7 mouse cellular contexts compared by ENCODE assay signal in the genomic region with DNA sequence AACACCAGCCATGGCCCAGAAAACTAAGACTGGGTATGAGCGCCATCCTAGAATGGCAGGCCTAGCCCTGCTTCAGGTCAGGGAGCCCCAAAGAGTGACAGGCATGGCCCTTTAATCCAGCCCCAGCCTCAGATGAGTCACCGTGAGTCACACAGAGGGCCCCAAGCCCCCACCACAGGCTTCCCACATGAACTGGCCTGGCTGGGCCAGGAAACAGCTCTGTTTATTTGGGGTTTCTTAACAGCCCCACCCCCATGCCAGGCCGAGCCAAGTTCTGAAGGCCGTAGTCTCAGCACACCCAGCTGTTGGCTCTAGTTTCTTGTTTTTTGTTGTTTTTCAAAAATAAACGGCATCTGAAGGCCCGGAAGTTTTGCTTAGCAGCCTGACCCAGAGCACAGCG. TPM values are rescaled to one million over a fixed set of nuclear protein-coding genes. Genes with fewer than 3 reads are reported as not detected.
DNase-seq lines count a peak whose midpoint lies in the region; ATAC-seq lines count a peak whose summit lies in the region.

No protein-coding gene starts in this region.

- H3K4me3 ChIP-seq in intestine, embryonic 15.5 days (replicated peaks): no peak overlapping the region

- H3K27me3 ChIP-seq in intestine, embryonic 15.5 days (replicated peaks): peaks cover 10% of the 10 kb centered on the region

- no peaks in the 10 kb centered on the region for H3K9me3 ChIP-seq in intestine, embryonic 15.5 days

- DNase-seq in MN1 (ENCODE audit: low spot score): peak; percentile 68
- peak; percentile 95 for DNase-seq in adrenal gland, adult 8-10 months
- peak; percentile 89 for DNase-seq in gastrocnemius, postnatal 14 days
- DNase-seq in left cerebral cortex, postnatal 14 days (ENCODE audit: low spot score in 2 of 2): peak; percentile 55 to 82
- DNase-seq in natural killer cell, adult 2 months (ENCODE audit: low spot score in 2 of 2): peak; percentile 78 to 92

- H3K9ac ChIP-seq in intestine, embryonic 15.5 days: no peak overlapping the region

- 30% methylated on average over 7 of the region's 7 CpGs for WGBS in intestine, embryonic 15.5 days

- peak; percentile 84 for ATAC-seq in intestine, embryonic 15.5 days
- no peak for ATAC-seq in erythroblast, adult 5-6 weeks (replicated peaks; ENCODE audit: low FRiP score, poor library complexity, severe bottlenecking)

- peaks cover 63% of the 10 kb centered on the region for H3K4me1 ChIP-seq in intestine, embryonic 15.5 days (replicated peaks)

- intact Hi-C loops in gastrocnemius, postnatal 14 days (cut with DNase I; ENCODE audit: low total_unique reads): no loop called here
- intact Hi-C loops in left cerebral cortex, postnatal 14 days (cut with DNase I): no loop called here

- peak overlapping the region; percentile 70 for H3K27ac ChIP-seq in intestine, embryonic 15.5 days

- H3K36me3 ChIP-seq in intestine, embryonic 15.5 days: no peaks in the 10 kb centered on the region

- H3K4me2 ChIP-seq in intestine, embryonic 15.5 days (replicated peaks): peak overlapping the region; percentile 17; the same call in 1 of the 2 replicates

RNA-seq across cellular contexts. Expression of a gene that starts 6.5 kb away (rescaled TPM):
- 100 to 1,000 TPM in 1 of 4 experiments, 10 to 100 TPM in 3; 21.3 to 114 (median 48.7) TPM for total RNA-seq in adrenal gland, adult 8-10 months (2022)
- 10 to 100 TPM; 49.9 to 54.6 TPM for total RNA-seq in gastrocnemius, postnatal 14 days (2021)
- polyA plus RNA-seq in intestine, embryonic 15.5 days (2015; fragmentation: Nextera tagmentation; extraction: Ambion mirVana): 47.2 and 48.2 TPM in 2 replicates
- 10 to 100 TPM; 13.0 to 13.6 TPM for total RNA-seq in left cerebral cortex, postnatal 14 days (2021)
- not detected in 2 replicates for total RNA-seq in erythroblast, adult 5-6 weeks (2015; ENCODE audit: low replicate concordance)
- total RNA-seq in erythroblast, adult 5-6 weeks (2017; ENCODE audit: low replicate concordance): not detected in 2 replicates

Comparison
In these comparisons a context has a peak if more than half of its experiments do, and no peak if none do; other contexts are left out.
1. RNA of a gene that starts 6.5 kb away (total RNA-seq): 21.3 to 114 TPM in adrenal gland, adult 8-10 months, 49.9 to 54.6 TPM in gastrocnemius, postnatal 14 days and 13.0 to 13.6 TPM in left cerebral cortex, postnatal 14 days; not detected in erythroblast, adult 5-6 weeks; every median in the first group is over 10 times any median in the second.
2. Peak in every context shown above with its lines, with median percentiles within 50 percentile points of each other: DNase-seq.